Mouse (Mus musculus): Measurements from ENCODE around the gene Pef1.
A peak's percentile ranks its signal among the peaks of the same experiment; 100 is the strongest.

- TF ChIP-seq CTCF (IDR thresholded peaks at IDR 0.05; ENCODE audit: low read depth, low read length) (0 out of 2 replicates have a peak, but pooled peaks have one; percentile 15), POLR2A (IDR thresholded peaks at IDR 0.05; ENCODE audit: borderline replicate concordance, low read depth, low read length) (no peak)
Observed at GRCm38 (mm10) chr4:130103632-130104031, 1.3 kb downstream of the Pef1 start.

Measured in bone marrow macrophage, adult 2 months (primary cell).